Mouse (Mus musculus) left cerebral cortex, adult 11 months (tissue): ENCODE measurements at regions not wholly inside any gene's neighbourhood (a gene's known extent, or its start where the extent isn't known, plus 50 kb on each side); places are given as distances from the start of the nearest gene placed in this dataset.

Source experiments
- DNase-seq: peaks from one replicate; pipeline ENCODE4 v3.0.0; 2022; ENCODE audit warnings: low spot score

- DNase-seq: no peak
Observed at GRCm38 (mm10) chr1:184378665-184379064, 344.6 kb upstream of the 1700056E22Rik start.

- DNase-seq: no peak
Observed at GRCm38 (mm10) chr1:184365026-184365425, 330.9 kb upstream of the 1700056E22Rik start.

GRCm38 (mm10) chr1:184358226-184358568 lies 324.1 kb upstream of the 1700056E22Rik start:
- DNase-seq: no peak

GRCm38 (mm10) chr1:184357474-184358225 lies 323.5 kb upstream of the 1700056E22Rik start:
- DNase-seq: no peak

- DNase-seq: no peak
Observed at GRCm38 (mm10) chr1:184353832-184354449, 319.8 kb upstream of the 1700056E22Rik start.

- DNase-seq: no peak
Observed at GRCm38 (mm10) chr1:184351760-184352159, 317.7 kb upstream of the 1700056E22Rik start.

GRCm38 (mm10) chr1:184344829-184345228 lies 310.7 kb upstream of the 1700056E22Rik start:
- DNase-seq: no peak

- DNase-seq: no peak
Observed at GRCm38 (mm10) chr1:184335952-184336351, 301.9 kb upstream of the 1700056E22Rik start.

GRCm38 (mm10) chr1:184335281-184335680 lies 301.2 kb upstream of the 1700056E22Rik start:
- no peak for DNase-seq

GRCm38 (mm10) chr1:184334818-184335217 lies 300.7 kb upstream of the 1700056E22Rik start:
- DNase-seq: no peak

- DNase-seq: no peak
Observed at GRCm38 (mm10) chr1:184333086-184333485, 299.0 kb upstream of the 1700056E22Rik start.

GRCm38 (mm10) chr1:184330516-184331350 lies 296.6 kb upstream of the 1700056E22Rik start:
- no peak for DNase-seq

- DNase-seq: no peak
Observed at GRCm38 (mm10) chr1:184326191-184326590, 292.1 kb upstream of the 1700056E22Rik start.

GRCm38 (mm10) chr1:184324234-184324633 lies 290.1 kb upstream of the 1700056E22Rik start:
- no peak for DNase-seq

GRCm38 (mm10) chr1:184320521-184321177 lies 286.5 kb upstream of the 1700056E22Rik start:
- DNase-seq: no peak

- no peak for DNase-seq
Observed at GRCm38 (mm10) chr1:184310185-184310815, 276.2 kb upstream of the 1700056E22Rik start.

GRCm38 (mm10) chr1:184304813-184305212 lies 270.7 kb upstream of the 1700056E22Rik start:
- DNase-seq: no peak

- no peak for DNase-seq
Observed at GRCm38 (mm10) chr1:184304204-184304603, 270.1 kb upstream of the 1700056E22Rik start.

GRCm38 (mm10) chr1:184298701-184299100 lies 264.6 kb upstream of the 1700056E22Rik start:
- DNase-seq: no peak

- no peak for DNase-seq
Observed at GRCm38 (mm10) chr1:184297001-184297740, 263.1 kb upstream of the 1700056E22Rik start.

- DNase-seq: no peak
Observed at GRCm38 (mm10) chr1:184291129-184291528, 257.0 kb upstream of the 1700056E22Rik start.
